Mouse (Mus musculus): ENCODE measurements at regions not wholly inside any gene's neighbourhood (a gene's known extent, or its start where the extent isn't known, plus 50 kb on each side); places are given as distances from the start of the nearest gene placed in this dataset.
A peak's percentile ranks its signal among the peaks of the same experiment; 100 is the strongest.

DNA sequence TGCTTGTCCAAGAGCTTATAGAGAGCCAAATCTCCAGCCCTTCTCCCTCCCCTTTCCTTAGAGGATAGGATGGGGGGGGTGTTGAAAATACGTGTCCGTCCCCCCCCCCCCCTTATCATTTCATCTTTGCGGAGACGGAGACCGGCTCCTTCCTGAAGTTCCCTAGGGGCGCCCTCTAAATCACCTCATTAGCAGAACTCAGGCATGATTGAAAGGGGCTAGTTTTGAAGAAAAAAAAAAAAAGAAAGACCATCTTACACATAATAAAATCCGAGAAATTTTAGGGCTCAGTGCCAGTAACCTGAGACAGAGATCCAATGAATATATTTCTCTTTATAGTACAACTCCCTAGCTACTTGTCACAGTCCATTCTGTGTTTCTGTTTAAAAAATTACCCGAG, 127.3 kb upstream of the Ptbp2 start:
- ATAC-seq (no peak), DNase-seq (no peak)
- Histone ChIP-seq H3K9me3 (ENCODE audit: low read length) (no peaks in the 10 kb centered on the region), H3K36me3 (replicated peaks; ENCODE audit: insufficient read depth, low read length) (no peaks in the 10 kb centered on the region), H3K27ac (ENCODE audit: low read depth) (no peak overlapping the region), H3K9ac (replicated peaks) (no peak overlapping the region), H3K4me3 (ENCODE audit: low read depth, low read length) (no peak overlapping the region), H3K4me1 (ENCODE audit: insufficient read depth) (no peaks in the 10 kb centered on the region), H3K4me2 (ENCODE audit: low read depth, low read length) (no peak overlapping the region), H3K27me3 (ENCODE audit: insufficient read depth, low read length) (no peaks in the 10 kb centered on the region)
- 67% methylated on average over 8 of the region's 8 CpGs for WGBS (ENCODE audit: insufficient replicate concordance)
- no peak for TF ChIP-seq EP300 (IDR thresholded peaks at IDR 0.05; ENCODE audit: low read depth)
- no peak for TF ChIP-seq CTCF (IDR thresholded peaks at IDR 0.05; ENCODE audit: low read depth)

GRCm38 (mm10) chr3:119904244-119904643, 120.0 kb upstream of the Ptbp2 start:
- no peak for ATAC-seq
- Histone ChIP-seq H3K9ac (replicated peaks) (no peak overlapping the region), H3K4me2 (ENCODE audit: low read depth, low read length) (no peak overlapping the region), H3K36me3 (replicated peaks; ENCODE audit: insufficient read depth, low read length) (no peaks in the 10 kb centered on the region), H3K4me1 (ENCODE audit: insufficient read depth) (no peaks in the 10 kb centered on the region), H3K9me3 (ENCODE audit: low read length) (no peaks in the 10 kb centered on the region), H3K27ac (ENCODE audit: low read depth) (no peak overlapping the region), H3K4me3 (ENCODE audit: low read depth, low read length) (no peak overlapping the region), H3K27me3 (ENCODE audit: insufficient read depth, low read length) (no peaks in the 10 kb centered on the region)
- no peak for DNase-seq
- 71% methylated on average over 3 of the region's 3 CpGs for WGBS (ENCODE audit: insufficient replicate concordance)
- TF ChIP-seq EP300 (IDR thresholded peaks at IDR 0.05; ENCODE audit: low read depth) (no peak), CTCF (IDR thresholded peaks at IDR 0.05; ENCODE audit: low read depth) (no peak)

DNA sequence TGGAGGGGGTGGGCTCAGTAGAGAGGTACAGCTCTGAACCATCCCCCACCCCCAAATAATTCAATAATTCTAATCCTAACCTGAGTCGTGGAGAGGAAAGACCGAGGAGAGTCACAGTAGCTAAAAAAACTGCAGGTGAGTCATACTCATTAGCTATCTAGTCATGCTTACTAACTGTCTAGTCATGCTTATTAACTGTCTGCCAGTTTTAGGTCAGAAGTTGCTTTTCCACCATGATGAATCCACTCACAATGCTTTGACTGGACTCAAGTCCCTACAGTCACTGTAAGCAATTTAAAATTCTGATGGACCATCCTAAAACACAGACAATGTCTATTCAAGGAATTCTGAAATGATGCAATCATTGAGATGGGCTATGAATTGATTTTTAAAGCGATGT, 110.9 kb upstream of the Ptbp2 start:
- H3K4me1 ChIP-seq (ENCODE audit: insufficient read depth), result no peaks in the 10 kb centered on the region
- no peaks in the 10 kb centered on the region for H3K27me3 ChIP-seq (ENCODE audit: insufficient read depth, low read length)
- no peak overlapping the region for H3K27ac ChIP-seq (ENCODE audit: low read depth)
- H3K9ac ChIP-seq (replicated peaks), result no peak overlapping the region
- no peaks in the 10 kb centered on the region for H3K9me3 ChIP-seq (ENCODE audit: low read length)
- H3K4me3 ChIP-seq (ENCODE audit: low read depth, low read length), result no peak overlapping the region
- no peak for DNase-seq
- 78% methylated on average over 3 of the region's 3 CpGs for WGBS (ENCODE audit: insufficient replicate concordance)
- no peaks in the 10 kb centered on the region for H3K36me3 ChIP-seq (replicated peaks; ENCODE audit: insufficient read depth, low read length)
- no peak overlapping the region for H3K4me2 ChIP-seq (ENCODE audit: low read depth, low read length)
- TF ChIP-seq EP300 (IDR thresholded peaks at IDR 0.05; ENCODE audit: low read depth), result no peak
- TF ChIP-seq CTCF (IDR thresholded peaks at IDR 0.05; ENCODE audit: low read depth), result no peak
- ATAC-seq, result no peak

- 56% methylated on average over 10 of the region's 10 CpGs for WGBS (ENCODE audit: insufficient replicate concordance)
- Histone ChIP-seq H3K9me3 (ENCODE audit: low read length) (no peaks in the 10 kb centered on the region), H3K4me3 (ENCODE audit: low read depth, low read length) (no peak overlapping the region), H3K4me2 (ENCODE audit: low read depth, low read length) (peak overlapping the region; percentile 47; the same call in 1 of the 2 replicates), H3K36me3 (replicated peaks; ENCODE audit: insufficient read depth, low read length) (no peaks in the 10 kb centered on the region), H3K4me1 (ENCODE audit: insufficient read depth) (no peaks in the 10 kb centered on the region), H3K9ac (replicated peaks) (no peak overlapping the region), H3K27ac (ENCODE audit: low read depth) (no peak overlapping the region), H3K27me3 (ENCODE audit: insufficient read depth, low read length) (no peaks in the 10 kb centered on the region)
- no peak for ATAC-seq
- TF ChIP-seq EP300 (IDR thresholded peaks at IDR 0.05; ENCODE audit: low read depth) (no peak), CTCF (IDR thresholded peaks at IDR 0.05; ENCODE audit: low read depth) (no peak)
- no peak for DNase-seq
These were observed 109.8 kb upstream of the Ptbp2 start for GRCm38 (mm10) chr3:119894035-119894434.

DNA sequence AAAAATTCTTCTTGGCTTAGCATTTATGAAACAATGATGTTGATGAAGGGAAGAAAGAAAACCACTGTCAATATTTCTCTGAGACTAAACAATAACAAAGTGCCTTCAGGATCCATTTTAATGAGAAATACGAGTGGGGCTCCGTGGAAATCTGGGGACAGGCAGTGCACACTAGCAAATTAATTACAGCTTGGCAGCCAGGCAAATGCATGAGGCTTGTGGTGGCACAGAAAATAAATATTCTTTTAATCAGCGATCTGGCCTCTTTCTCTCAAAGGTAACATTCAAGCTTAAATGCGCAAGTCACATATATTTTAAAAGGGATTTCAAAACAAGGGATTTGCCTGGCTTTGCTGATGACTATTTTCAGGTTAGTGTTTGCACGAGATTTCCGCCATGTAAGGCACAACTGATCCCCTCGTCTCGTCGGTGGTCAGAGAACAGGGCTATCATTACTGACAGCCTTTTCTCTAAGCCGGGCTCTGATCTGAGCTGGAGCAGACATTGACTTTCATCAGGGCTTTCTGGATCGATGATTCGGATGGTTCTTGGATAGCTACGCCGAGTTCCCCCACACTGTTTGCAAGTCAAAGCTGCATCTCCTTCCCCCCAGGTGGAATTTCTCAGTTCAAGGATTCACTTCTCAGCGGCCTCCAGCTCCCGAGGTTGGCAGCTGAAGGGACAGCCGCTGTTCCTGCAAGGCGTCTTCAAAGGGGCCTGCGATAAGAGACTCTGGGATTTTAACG, 109.1 kb upstream of the Ptbp2 start:
- Histone ChIP-seq H3K9ac (replicated peaks) (no peak overlapping the region), H3K36me3 (replicated peaks; ENCODE audit: insufficient read depth, low read length) (no peaks in the 10 kb centered on the region), H3K27me3 (ENCODE audit: insufficient read depth, low read length) (no peaks in the 10 kb centered on the region), H3K4me2 (ENCODE audit: low read depth, low read length) (peak overlapping the region; percentile 47; the same call in 1 of the 2 replicates), H3K9me3 (ENCODE audit: low read length) (no peaks in the 10 kb centered on the region), H3K4me3 (ENCODE audit: low read depth, low read length) (no peak overlapping the region), H3K27ac (ENCODE audit: low read depth) (no peak overlapping the region), H3K4me1 (ENCODE audit: insufficient read depth) (no peaks in the 10 kb centered on the region)
- TF ChIP-seq EP300 (IDR thresholded peaks at IDR 0.05; ENCODE audit: low read depth) (no peak), CTCF (IDR thresholded peaks at IDR 0.05; ENCODE audit: low read depth) (no peak)
- DNase-seq, result no peak
- 32% methylated on average over 20 of the region's 20 CpGs for WGBS (ENCODE audit: insufficient replicate concordance)
- ATAC-seq, result no peak

- TF ChIP-seq CTCF (IDR thresholded peaks at IDR 0.05; ENCODE audit: low read depth) (no peak), EP300 (IDR thresholded peaks at IDR 0.05; ENCODE audit: low read depth) (no peak)
- 82% methylated on average over 9 of the region's 9 CpGs for WGBS (ENCODE audit: insufficient replicate concordance)
These were observed 108.4 kb upstream of the Ptbp2 start for GRCm38 (mm10) chr3:119892533-119893164.

More at GRCm38 (mm10) chr3:119892533-119893164, 108.4 kb upstream of the Ptbp2 start:
- Histone ChIP-seq H3K27ac (ENCODE audit: low read depth) (no peak overlapping the region), H3K4me1 (ENCODE audit: insufficient read depth) (no peaks in the 10 kb centered on the region), H3K4me2 (ENCODE audit: low read depth, low read length) (no peak overlapping the region), H3K36me3 (replicated peaks; ENCODE audit: insufficient read depth, low read length) (no peaks in the 10 kb centered on the region), H3K27me3 (ENCODE audit: insufficient read depth, low read length) (no peaks in the 10 kb centered on the region), H3K9me3 (ENCODE audit: low read length) (no peaks in the 10 kb centered on the region), H3K4me3 (ENCODE audit: low read depth, low read length) (no peak overlapping the region), H3K9ac (replicated peaks) (no peak overlapping the region)
- DNase-seq, result no peak
- no peak for ATAC-seq

Measured in liver, postnatal 0 days (tissue).